Mouse (Mus musculus): Measurements from ENCODE around the gene Dlst. TPM values are rescaled to one million over a fixed set of nuclear protein-coding genes. Genes with fewer than 3 reads are reported as not detected.

The Dlst gene
- polyA plus RNA-seq, 1 experiment from 2014 or later = 111 TPM

- Histone ChIP-seq H3K4me1 (peaks cover 20% of the 10 kb centered on the region), H3K4me3 (no peak overlapping the region), H3K27me3 (ENCODE audit: low read depth, poor library complexity, severe bottlenecking) (no peaks in the 10 kb centered on the region), H3K36me3 (no peaks in the 10 kb centered on the region), H3K9me3 (replicated peaks) (no peaks in the 10 kb centered on the region), H3K27ac (replicated peaks) (no peak overlapping the region)
- DNase-seq (ENCODE audit: low spot score) = no peak
- 81% methylated on average over 5 of the region's 5 CpGs for WGBS
These were observed 9.0 kb upstream of the Dlst start for GRCm38 (mm10) chr12:85101521-85102106.

- Histone ChIP-seq H3K4me3 (no peak overlapping the region), H3K4me1 (peaks cover 22% of the 10 kb centered on the region), H3K27ac (replicated peaks) (no peak overlapping the region), H3K36me3 (no peaks in the 10 kb centered on the region), H3K9me3 (replicated peaks) (no peaks in the 10 kb centered on the region), H3K27me3 (ENCODE audit: low read depth, poor library complexity, severe bottlenecking) (no peaks in the 10 kb centered on the region)
- WGBS = 86% methylated on average over 8 of the region's 8 CpGs
- DNase-seq (ENCODE audit: low spot score) = no peak
These were observed 7.5 kb upstream of the Dlst start for GRCm38 (mm10) chr12:85103096-85103495.

- no peaks in the 10 kb centered on the region for H3K27me3 ChIP-seq (ENCODE audit: low read depth, poor library complexity, severe bottlenecking)
- 89% methylated on average over 8 of the region's 8 CpGs for WGBS
- DNase-seq (ENCODE audit: low spot score) = no peak
These were observed 5.8 kb upstream of the Dlst start for GRCm38 (mm10) chr12:85104789-85105188.

GRCm38 (mm10) chr12:85106292-85106691, 4.3 kb upstream of the Dlst start:
- H3K27me3 ChIP-seq (ENCODE audit: low read depth, poor library complexity, severe bottlenecking) = no peaks in the 10 kb centered on the region
- H3K4me1 ChIP-seq = peaks cover 32% of the 10 kb centered on the region
- no peaks in the 10 kb centered on the region for H3K36me3 ChIP-seq
- 2% methylated on average over 8 of the region's 8 CpGs for WGBS
- 0 out of 2 replicates have a peak overlapping the region, but pooled peaks have one; percentile 25 for H3K27ac ChIP-seq (replicated peaks)
- peak; percentile 38 for DNase-seq (ENCODE audit: low spot score)
- H3K9me3 ChIP-seq (replicated peaks) = no peaks in the 10 kb centered on the region
- peak overlapping the region; percentile 41 for H3K4me3 ChIP-seq

More at GRCm38 (mm10) chr12:85104789-85105188, 5.8 kb upstream of the Dlst start:
- Histone ChIP-seq H3K4me3 (no peak overlapping the region), H3K9me3 (replicated peaks) (no peaks in the 10 kb centered on the region), H3K27ac (replicated peaks) (no peak overlapping the region), H3K4me1 (peaks cover 32% of the 10 kb centered on the region), H3K36me3 (no peaks in the 10 kb centered on the region)

- no peak for DNase-seq (ENCODE audit: low spot score)
- Histone ChIP-seq H3K36me3 (peaks cover 9% of the 10 kb centered on the region; the same call in 1 of the 2 replicates), H3K27ac (replicated peaks) (no peak overlapping the region), H3K4me3 (no peak overlapping the region), H3K9me3 (replicated peaks) (no peaks in the 10 kb centered on the region), H3K27me3 (ENCODE audit: low read depth, poor library complexity, severe bottlenecking) (no peaks in the 10 kb centered on the region), H3K4me1 (peaks cover 48% of the 10 kb centered on the region)
- 64% methylated on average over 3 of the region's 3 CpGs for WGBS
These were observed 2.0 kb upstream of the Dlst start for GRCm38 (mm10) chr12:85108643-85109042.

- Histone ChIP-seq H3K27me3 (ENCODE audit: low read depth, poor library complexity, severe bottlenecking) (no peaks in the 10 kb centered on the region), H3K27ac (replicated peaks) (no peak overlapping the region; the same call in 1 of the 2 replicates), H3K4me3 (0 out of 2 replicates have a peak overlapping the region, but pooled peaks have one; percentile 7), H3K9me3 (replicated peaks) (no peaks in the 10 kb centered on the region), H3K4me1 (peaks cover 48% of the 10 kb centered on the region), H3K36me3 (peaks cover 13% of the 10 kb centered on the region; the same call in 1 of the 2 replicates)
- DNase-seq (ENCODE audit: low spot score) = no peak
- 31% methylated on average over 4 of the region's 4 CpGs for WGBS
These were observed 1.2 kb upstream of the Dlst start for GRCm38 (mm10) chr12:85109426-85109825.

GRCm38 (mm10) chr12:85110011-85110697, 479 bp upstream of the Dlst start:
- WGBS = 16% methylated on average over 18 of the region's 18 CpGs

GRCm38 (mm10) chr12:85112550-85113251, 2.1 kb downstream of the Dlst start:
- 90% methylated on average over 7 of the region's 7 CpGs for WGBS
- H3K27ac ChIP-seq (replicated peaks) = no peak overlapping the region
- peak overlapping the region; percentile 100; the same call in 1 of the 2 replicates for H3K4me3 ChIP-seq
- no peaks in the 10 kb centered on the region for H3K9me3 ChIP-seq (replicated peaks)
- peaks cover 38% of the 10 kb centered on the region for H3K36me3 ChIP-seq
- no peaks in the 10 kb centered on the region for H3K27me3 ChIP-seq (ENCODE audit: low read depth, poor library complexity, severe bottlenecking)
- no peak for DNase-seq (ENCODE audit: low spot score)
- peaks cover 38% of the 10 kb centered on the region for H3K4me1 ChIP-seq

More at GRCm38 (mm10) chr12:85110011-85110697, 479 bp upstream of the Dlst start:
- H3K4me1 ChIP-seq = peaks cover 48% of the 10 kb centered on the region
- DNase-seq (ENCODE audit: low spot score) = no peak
- peaks cover 20% of the 10 kb centered on the region for H3K36me3 ChIP-seq
- peak overlapping the region; percentile 94 for H3K27ac ChIP-seq (replicated peaks)
- H3K4me3 ChIP-seq = peak overlapping the region; percentile 100
- H3K27me3 ChIP-seq (ENCODE audit: low read depth, poor library complexity, severe bottlenecking) = no peaks in the 10 kb centered on the region
- H3K9me3 ChIP-seq (replicated peaks) = no peaks in the 10 kb centered on the region

GRCm38 (mm10) chr12:85113337-85113736, 2.7 kb downstream of the Dlst start:
- DNase-seq (ENCODE audit: low spot score) = no peak
- H3K4me3 ChIP-seq = no peak overlapping the region; the same call in 1 of the 2 replicates
- no peak overlapping the region for H3K27ac ChIP-seq (replicated peaks)
- peaks cover 44% of the 10 kb centered on the region for H3K36me3 ChIP-seq
- no peaks in the 10 kb centered on the region for H3K9me3 ChIP-seq (replicated peaks)
- WGBS = 96% methylated on average over 3 of the region's 3 CpGs
- H3K27me3 ChIP-seq (ENCODE audit: low read depth, poor library complexity, severe bottlenecking) = no peaks in the 10 kb centered on the region
- H3K4me1 ChIP-seq = peaks cover 38% of the 10 kb centered on the region

- Histone ChIP-seq H3K9me3 (replicated peaks) (no peaks in the 10 kb centered on the region), H3K27ac (replicated peaks) (no peak overlapping the region), H3K27me3 (ENCODE audit: low read depth, poor library complexity, severe bottlenecking) (no peaks in the 10 kb centered on the region), H3K4me3 (no peak overlapping the region), H3K36me3 (peaks cover 50% of the 10 kb centered on the region), H3K4me1 (peaks cover 37% of the 10 kb centered on the region)
- DNase-seq (ENCODE audit: low spot score) = no peak
- 98% methylated on average over 3 of the region's 3 CpGs for WGBS
These were observed 3.3 kb downstream of the Dlst start for GRCm38 (mm10) chr12:85113917-85114316.

- Histone ChIP-seq H3K27me3 (ENCODE audit: low read depth, poor library complexity, severe bottlenecking) (no peaks in the 10 kb centered on the region), H3K27ac (replicated peaks) (no peak overlapping the region), H3K4me1 (peaks cover 22% of the 10 kb centered on the region), H3K36me3 (peaks cover 68% of the 10 kb centered on the region), H3K4me3 (no peak overlapping the region), H3K9me3 (replicated peaks) (no peaks in the 10 kb centered on the region)
- no peak for DNase-seq (ENCODE audit: low spot score)
- 77% methylated on average over 7 of the region's 7 CpGs for WGBS
These were observed 5.0 kb downstream of the Dlst start for GRCm38 (mm10) chr12:85115678-85116077.

- Histone ChIP-seq H3K27me3 (ENCODE audit: low read depth, poor library complexity, severe bottlenecking) (no peaks in the 10 kb centered on the region), H3K4me3 (no peak overlapping the region), H3K36me3 (peaks cover 99% of the 10 kb centered on the region), H3K9me3 (replicated peaks) (no peaks in the 10 kb centered on the region), H3K4me1 (no peaks in the 10 kb centered on the region), H3K27ac (replicated peaks) (no peak overlapping the region)
- no peak for DNase-seq (ENCODE audit: low spot score)
- 96% methylated on average over 9 of the region's 9 CpGs for WGBS
These were observed 11.3 kb downstream of the Dlst start for GRCm38 (mm10) chr12:85121806-85122459.
